Mouse (Mus musculus) gastrocnemius, adult 2 months (tissue): ENCODE results near the gene Sbk2. TPM values are rescaled to one million over a fixed set of nuclear protein-coding genes. Genes with fewer than 3 reads are reported as not detected.

Source experiments
- DNase-seq: peaks from one replicate; pipeline ENCODE4 v3.0.0; 2022
- H3K27ac ChIP-seq: fragments of 200-600 bp; 2 replicates; pipeline ENCODE4 v1.8.1; 2022; ENCODE audit warnings: mild to moderate bottlenecking
- H3K4me3 ChIP-seq: fragments of 200-600 bp; 2 replicates; pipeline ENCODE4 v1.8.1; 2022; ENCODE audit warnings: mild to moderate bottlenecking, moderate library complexity
- CTCF ChIP-seq: fragments of 200-600 bp; IDR thresholded peaks from 2 replicates; pipeline ENCODE4 v1.8.1; 2022; ENCODE audit warnings: antibody characterized with exemption, mild to moderate bottlenecking, moderate library complexity
- intact Hi-C: fragments of 180-260 bp; cut with DNase I; formaldehyde crosslinking; loops from one replicate; pipeline ENCODE4 v1.15.1; 2025
- total RNA-seq, 2 experiments: library from RNA; stranded (reverse); gene quantifications; 2 replicates each; pipeline ENCODE4 v1.2.3; 2021

The Sbk2 gene
- total RNA-seq, 2 experiments from 2014 or later, result 36.7 to 77.0 TPM

DNA sequence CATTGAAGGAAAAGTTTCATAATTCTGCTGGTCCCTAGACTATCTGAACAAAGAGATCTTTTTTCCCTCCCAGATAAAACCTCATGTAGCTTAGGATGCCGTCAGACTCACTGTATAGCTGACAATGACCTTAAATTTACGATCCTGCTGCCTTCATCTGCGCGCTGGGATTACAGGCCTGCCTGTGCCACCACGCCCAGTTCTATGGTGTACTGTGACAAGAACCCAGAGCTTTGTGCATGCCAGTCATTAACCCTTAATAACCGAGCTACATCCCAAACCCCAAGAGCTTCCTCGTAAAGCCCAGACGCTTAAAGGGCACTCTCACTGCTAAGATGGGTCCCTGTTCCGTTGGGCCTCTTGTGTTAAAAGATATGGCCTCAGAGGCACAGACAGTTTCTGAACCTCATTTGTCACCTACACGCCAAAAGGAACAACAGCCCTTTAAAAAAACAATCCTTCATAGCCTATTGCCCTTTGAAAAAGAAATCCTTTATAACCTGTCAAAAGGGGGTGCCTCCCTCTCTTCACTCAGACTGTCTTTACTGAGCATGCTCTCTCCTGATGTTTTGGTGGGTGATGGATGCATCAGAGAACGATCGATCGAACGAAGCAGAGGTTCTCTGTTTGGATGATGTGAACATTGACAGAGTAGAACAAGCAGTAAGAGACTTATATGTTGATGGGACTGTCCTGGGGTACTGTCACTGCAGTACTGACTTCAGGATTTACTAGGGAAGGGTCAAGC, 48.4 kb downstream of the Sbk2 start:
- intact Hi-C loops, result loop anchor here (2.0 to 5.0 kb wide), 3 partner anchors 25 to 104 kb away; partner anchors contain the start of genes Isoc2a and Ube2s
- no peak for TF ChIP-seq CTCF
- DNase-seq, result no peak
- peak overlapping the region; percentile 99 for H3K27ac ChIP-seq
- H3K4me3 ChIP-seq, result peak overlapping the region; percentile 96

DNA sequence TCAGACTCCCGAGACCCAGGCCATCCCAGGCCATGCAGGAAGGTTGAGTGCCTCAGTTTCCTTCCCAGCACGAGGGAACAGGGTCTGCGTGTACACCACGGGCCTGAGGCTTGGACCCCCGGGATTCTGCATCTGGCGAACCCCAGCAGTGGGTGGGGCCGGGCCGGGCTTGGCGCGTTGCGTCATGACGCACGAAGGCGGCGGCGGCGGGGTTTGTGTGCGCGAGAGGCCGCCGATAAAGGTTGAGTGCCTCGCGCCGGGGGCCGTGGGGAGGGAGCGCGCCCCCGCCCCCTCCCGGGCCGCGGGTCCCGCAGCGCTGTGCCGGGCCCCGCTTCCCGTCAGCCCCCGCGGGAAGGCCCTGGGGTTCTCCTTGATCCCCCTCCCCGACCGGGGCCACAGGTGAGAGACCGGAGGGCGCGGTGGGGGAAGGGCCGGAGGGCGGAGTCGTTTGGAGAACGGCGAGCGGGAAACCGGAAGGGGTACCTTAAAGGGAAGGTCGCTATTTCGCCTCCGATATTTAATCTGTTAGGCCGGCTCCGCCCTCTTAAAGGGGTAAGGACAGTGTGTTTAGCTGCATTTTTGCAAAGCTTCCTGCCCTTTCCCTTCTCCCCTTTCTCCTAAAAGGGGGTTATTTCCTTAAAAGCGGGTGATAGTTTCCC, 49.1 kb downstream of the Sbk2 start, which contains the start of gene Zfp628:
TSS of gene Zfp628 (plus strand) at position 211 of the 659 bp plus-strand sequence.
- DNase-seq, result peak; percentile 96
- no peak for TF ChIP-seq CTCF
- H3K27ac ChIP-seq, result peak within 1 kb of the TSS; percentile 99

GRCm38 (mm10) chr7:4912248-4912647, 52.0 kb downstream of the Sbk2 start:
- TF ChIP-seq CTCF, result no peak
- intact Hi-C loops, result no loop called here

More for the DNA sequence above, 49.1 kb downstream of the Sbk2 start, which contains the start of gene Zfp628:
- peak within 1 kb of the TSS; percentile 96 for H3K4me3 ChIP-seq
- intact Hi-C loops, result loop anchor here (2.0 to 5.0 kb wide), 3 partner anchors 26 to 103 kb away; partner anchors contain the start of genes Isoc2a and Ube2s

GRCm38 (mm10) chr7:4911561-4911960, 52.6 kb downstream of the Sbk2 start:
- peak; percentile 69 for DNase-seq
- no peak overlapping the region; the same call in 1 of the 2 replicates for H3K27ac ChIP-seq

More at GRCm38 (mm10) chr7:4912248-4912647, 52.0 kb downstream of the Sbk2 start:
- no peak overlapping the region for H3K4me3 ChIP-seq
- no peak overlapping the region for H3K27ac ChIP-seq
- no peak for DNase-seq

DNA sequence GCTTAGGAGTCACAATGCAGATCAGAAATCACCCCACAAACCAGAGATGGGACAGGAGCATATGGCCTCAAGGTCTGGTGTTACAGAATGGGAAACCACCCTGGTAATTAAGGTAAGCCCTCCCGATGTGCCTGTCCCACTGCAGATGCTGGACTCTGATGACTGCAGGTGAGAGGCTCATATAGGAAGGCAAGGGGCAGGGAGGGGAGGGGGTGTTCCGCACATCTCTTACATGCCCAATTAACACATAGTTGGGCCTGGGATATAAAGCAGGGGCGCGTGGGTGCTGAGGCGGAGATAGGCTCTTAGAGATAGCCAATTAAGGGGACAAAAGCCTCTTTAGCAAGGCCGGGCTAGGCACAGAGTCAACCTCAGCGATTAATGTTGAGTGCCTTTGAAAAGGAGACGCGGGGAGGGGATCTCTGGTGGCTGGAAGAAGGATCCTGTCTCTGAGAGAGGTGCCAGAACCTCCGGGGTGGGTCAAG, 57.7 kb downstream of the Sbk2 start, which contains the start of gene Gm36210:
TSS of gene Gm36210 (minus strand) at position 51 of the 485 bp plus-strand sequence.
- TF ChIP-seq CTCF, result no peak
- Histone ChIP-seq H3K4me3 (no peak within 1 kb of the TSS), H3K27ac (no peak within 1 kb of the TSS)
- intact Hi-C loops, result no loop called here
- DNase-seq, result no peak

More at GRCm38 (mm10) chr7:4911561-4911960, 52.6 kb downstream of the Sbk2 start:
- no peak overlapping the region for H3K4me3 ChIP-seq
- peak; percentile 67 for TF ChIP-seq CTCF
- intact Hi-C loops, result no loop called here

GRCm38 (mm10) chr7:4902404-4902803, 61.8 kb downstream of the Sbk2 start:
- TF ChIP-seq CTCF, result no peak
- intact Hi-C loops, result no loop called here
- Histone ChIP-seq H3K4me3 (no peak overlapping the region), H3K27ac (no peak overlapping the region)
- DNase-seq, result no peak

GRCm38 (mm10) chr7:4901171-4901570, 63.0 kb downstream of the Sbk2 start:
- H3K27ac ChIP-seq, result peak overlapping the region; percentile 77; the same call in 1 of the 2 replicates
- peak; percentile 56 for TF ChIP-seq CTCF
- DNase-seq, result peak; percentile 43
- H3K4me3 ChIP-seq, result peak overlapping the region; percentile 68
- intact Hi-C loops, result no loop called here

- TF ChIP-seq CTCF, result no peak
- Histone ChIP-seq H3K4me3 (peak overlapping the region; percentile 68), H3K27ac (peak overlapping the region; percentile 77)
- no peak for DNase-seq
- intact Hi-C loops, result no loop called here
These were observed 63.7 kb downstream of the Sbk2 start for GRCm38 (mm10) chr7:4900523-4900851.

- intact Hi-C loops, result no loop called here
- Histone ChIP-seq H3K27ac (peak overlapping the region; percentile 77), H3K4me3 (peak overlapping the region; percentile 68)
- peak; percentile 63 for DNase-seq
- TF ChIP-seq CTCF, result no peak
These were observed 64.3 kb downstream of the Sbk2 start for GRCm38 (mm10) chr7:4899649-4900522.

DNA sequence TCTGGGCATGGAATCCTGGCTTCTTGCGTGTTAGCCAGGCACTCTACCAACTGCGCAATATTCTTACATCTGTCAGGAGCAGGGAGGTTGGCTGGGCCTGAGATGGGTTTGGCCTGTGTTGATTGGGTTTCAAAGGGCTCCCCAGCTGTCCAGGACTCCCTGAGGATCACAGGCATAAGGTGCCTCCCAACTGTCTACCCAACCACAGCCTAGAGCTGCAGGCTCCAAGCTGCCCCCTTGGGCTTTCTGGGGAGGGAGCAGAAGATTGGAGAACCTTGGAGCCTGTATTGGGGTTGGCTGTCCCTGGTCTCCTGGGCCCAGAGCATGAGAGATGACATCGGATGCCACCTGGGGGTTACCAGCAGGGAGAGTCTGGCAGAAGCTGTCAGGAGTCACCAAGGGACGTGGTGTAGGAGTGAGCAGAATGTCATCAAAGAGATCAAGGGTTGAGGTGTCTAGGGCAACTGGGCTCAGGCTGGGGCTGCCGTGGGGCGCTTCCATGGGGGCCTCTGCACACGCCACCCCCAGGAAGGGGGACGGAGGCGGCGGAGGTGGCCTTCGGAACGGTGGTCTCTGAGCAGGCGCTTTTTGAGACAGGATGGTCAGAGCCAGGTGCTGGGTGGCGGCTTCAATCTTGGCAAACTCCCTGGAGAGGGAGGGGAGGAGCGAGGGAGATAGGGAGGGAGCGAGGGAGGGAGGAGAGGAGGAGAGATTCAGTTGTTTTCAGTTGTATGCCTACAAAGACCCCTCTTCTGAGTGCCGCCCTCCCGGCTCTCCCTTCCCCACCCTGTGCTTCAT, 65.2 kb downstream of the Sbk2 start:
- intact Hi-C loops, result no loop called here
- H3K27ac ChIP-seq, result peak overlapping the region; percentile 77
- TF ChIP-seq CTCF, result no peak

GRCm38 (mm10) chr7:4895186-4895585, 69.0 kb downstream of the Sbk2 start:
- no peak for DNase-seq
- no peak overlapping the region for H3K27ac ChIP-seq
- TF ChIP-seq CTCF, result no peak
- intact Hi-C loops, result no loop called here
- no peak overlapping the region for H3K4me3 ChIP-seq

More for the DNA sequence above, 65.2 kb downstream of the Sbk2 start:
- DNase-seq, result no peak
- H3K4me3 ChIP-seq, result peak overlapping the region; percentile 68

Other genes starting within 250 kb of the Sbk2 start
- gene Tmem150b, start 239.2 kb downstream of the Sbk2 start, total RNA-seq, result under 1 TPM in 1 of 2 experiments, not detected in 1; 0.22 TPM
- 10 to 100 TPM in 1 of 2 experiments, 1 to 10 TPM in 1; 8.0 to 11.5 TPM for gene Kmt5c, start 224.3 kb downstream of the Sbk2 start, total RNA-seq
- gene Cox6b2, start 211.3 kb downstream of the Sbk2 start, total RNA-seq, result under 1 TPM; 0.51 to 0.78 TPM
- not detected for gene Fam71e2, start 193.1 kb downstream of the Sbk2 start, total RNA-seq
- not detected for gene Il11, start 181.5 kb downstream of the Sbk2 start, total RNA-seq
- gene Tmem190, start 181.5 kb downstream of the Sbk2 start, total RNA-seq, result not detected
- 10 to 100 TPM in 1 of 2 experiments, 1 to 10 TPM in 1; 8.0 to 10.6 TPM for gene Tmem238, start 174.8 kb downstream of the Sbk2 start, total RNA-seq
- 100 to 1,000 TPM; 483 to 569 TPM for gene Rpl28, start 171.5 kb downstream of the Sbk2 start, total RNA-seq
- 10 to 100 TPM; 76.4 to 82.7 TPM for gene Ube2s, start 151.8 kb downstream of the Sbk2 start, total RNA-seq
- gene Shisa7, start 119.7 kb downstream of the Sbk2 start, total RNA-seq, result not detected
- gene Isoc2b, start 94.1 kb downstream of the Sbk2 start, total RNA-seq, result 1 to 10 TPM; 3.9 TPM
- 10 to 100 TPM; 26.4 to 33.5 TPM for gene Isoc2a, start 87.3 kb downstream of the Sbk2 start, total RNA-seq
- under 1 TPM; 0.17 to 0.38 TPM for gene Gm36210, start 57.9 kb downstream of the Sbk2 start, total RNA-seq
- gene Zfp628, start 49.2 kb downstream of the Sbk2 start, total RNA-seq, result 10 to 100 TPM in 1 of 2 experiments, 1 to 10 TPM in 1; 8.5 to 10.7 TPM
- 1 to 10 TPM; 2.7 to 5.9 TPM for gene Nat14, start 42.4 kb downstream of the Sbk2 start, total RNA-seq
- 1 to 10 TPM; 4.3 to 8.7 TPM for gene Ssc5d, start 38.6 kb downstream of the Sbk2 start, total RNA-seq
- 1 to 10 TPM in 1 of 2 experiments, under 1 TPM in 1; 0.46 to 5.2 TPM for gene Sbk3, start 6.8 kb upstream of the Sbk2 start, total RNA-seq
- gene Zfp579, start 31.8 kb upstream of the Sbk2 start, total RNA-seq, result 1 to 10 TPM; 8.8 to 9.5 TPM
- 10 to 100 TPM in 1 of 2 experiments, 1 to 10 TPM in 1; 6.5 to 10.4 TPM for gene Zfp524, start 50.0 kb upstream of the Sbk2 start, total RNA-seq
- 10 to 100 TPM; 23.2 to 23.3 TPM for gene Fiz1, start 50.3 kb upstream of the Sbk2 start, total RNA-seq
- not detected for gene Gm44973, start 51.1 kb upstream of the Sbk2 start, total RNA-seq
- gene Zfp865, start 56.0 kb upstream of the Sbk2 start, total RNA-seq, result 10 to 100 TPM; 12.9 to 15.6 TPM
- not detected for gene Ccdc106, start 56.1 kb upstream of the Sbk2 start, total RNA-seq
- not detected for gene 4632433K11Rik, start 69.7 kb upstream of the Sbk2 start, total RNA-seq
- gene Zfp784, start 74.0 kb upstream of the Sbk2 start, total RNA-seq, result 1 to 10 TPM; 2.8 to 3.9 TPM
- gene Zfp580, start 87.1 kb upstream of the Sbk2 start, total RNA-seq, result 1 to 10 TPM; 3.0 to 4.1 TPM
- gene U2af2, start 97.7 kb upstream of the Sbk2 start, total RNA-seq, result 10 to 100 TPM; 50.0 to 51.0 TPM
- gene Epn1, start 115.8 kb upstream of the Sbk2 start, total RNA-seq, result 100 to 1,000 TPM; 165 to 171 TPM
- gene Rfpl4, start 152.5 kb upstream of the Sbk2 start, total RNA-seq, result not detected
- gene Rasl2-9, start 161.5 kb upstream of the Sbk2 start, total RNA-seq, result 1 to 10 TPM; 1.4 to 2.9 TPM
- not detected for gene Vmn1r55, start 185.3 kb upstream of the Sbk2 start, total RNA-seq
- not detected for gene Vmn1r56, start 232.3 kb upstream of the Sbk2 start, total RNA-seq